Mouse (Mus musculus) erythroblast, embryonic 14.5 days (primary cell): Measurements from ENCODE around the gene Zfp442.
"Not testable (repeated sequence)": the region's sequence is repeated elsewhere in the genome, so short reads cannot be mapped to it uniquely, and the experiment has no call there.

Experiments
- GATA1 ChIP-seq: IDR thresholded peaks from 2 replicates; pipeline ENCODE4 v1.6.1; 2012; ENCODE audit warnings: low read length, inconsistent platforms, mixed read lengths
- TAL1 ChIP-seq: IDR thresholded peaks from 3 replicates; pipeline ENCODE4 v1.6.1; 2012; ENCODE audit warnings: low read length, inconsistent platforms, mixed read lengths

DNA sequence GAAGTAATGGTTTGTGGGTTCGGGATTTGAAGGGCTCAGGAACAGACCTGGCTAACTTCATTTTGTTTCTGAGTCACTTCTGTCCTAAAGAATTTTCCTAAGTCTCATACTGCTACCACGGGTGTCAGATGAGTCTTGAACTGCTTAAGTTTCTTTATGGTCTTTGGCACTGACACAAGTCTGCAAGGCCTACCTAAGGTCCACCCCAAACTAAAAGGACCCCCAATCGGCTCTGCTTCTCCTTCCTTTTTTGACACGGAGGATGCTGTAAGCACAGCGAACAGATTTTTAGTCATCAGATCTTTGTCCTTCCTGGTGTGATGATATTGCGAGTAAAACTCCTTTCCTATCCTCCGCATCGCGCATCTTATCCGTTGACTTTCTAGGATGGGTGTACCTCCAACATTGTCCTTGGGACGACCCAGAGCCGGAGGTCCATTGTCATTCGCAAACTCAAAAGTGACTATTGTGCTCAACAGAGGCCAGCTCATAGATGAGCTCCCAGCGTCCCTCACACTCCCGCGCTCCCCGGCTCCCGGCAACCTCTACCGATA, 65.7 kb downstream of the Zfp442 start:
- not testable (repeated sequence) for TF ChIP-seq GATA1, TAL1
